Mouse (Mus musculus): ENCODE measurements around the gene Gm11985.

Gm11985 gene

GRCm38 (mm10) chr11:7160146-7160545 is 28.2 kb downstream of the Gm11985 start:
- intact Hi-C loops (cut with DNase I) = loop anchor here (10.0 kb wide), 1 partner anchor 505 kb away; the partner anchor contains the start of gene Ramp3

GRCm38 (mm10) chr11:7158196-7158595 is 30.2 kb downstream of the Gm11985 start:
- intact Hi-C loops (cut with DNase I) = no loop called here

- intact Hi-C loops (cut with DNase I) = no loop called here
Observed at GRCm38 (mm10) chr11:7156427-7156826, 31.9 kb downstream of the Gm11985 start.

- intact Hi-C loops (cut with DNase I) = no loop called here
Observed at GRCm38 (mm10) chr11:7153081-7153480, 35.3 kb downstream of the Gm11985 start.

DNA sequence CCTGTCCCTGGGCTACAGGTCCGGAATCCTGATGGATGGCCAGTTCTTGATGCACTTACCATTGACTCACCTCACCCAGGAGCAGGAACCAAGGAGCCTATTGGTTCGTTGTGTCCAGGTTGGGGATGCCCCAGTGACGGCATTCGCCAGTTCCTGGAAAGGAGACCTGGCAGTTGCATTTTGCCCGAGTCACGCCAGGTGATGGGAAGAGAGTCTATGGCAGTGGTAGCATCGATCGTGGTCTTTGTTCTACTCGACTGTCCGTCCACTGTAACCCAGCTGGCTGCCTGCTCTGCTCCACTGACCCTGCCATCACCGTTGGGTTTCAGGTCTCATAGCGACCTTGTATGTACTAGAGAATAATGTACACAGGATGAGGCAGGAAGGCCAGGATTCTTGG is 36.0 kb downstream of the Gm11985 start:
- intact Hi-C loops (cut with DNase I) = no loop called here

DNA sequence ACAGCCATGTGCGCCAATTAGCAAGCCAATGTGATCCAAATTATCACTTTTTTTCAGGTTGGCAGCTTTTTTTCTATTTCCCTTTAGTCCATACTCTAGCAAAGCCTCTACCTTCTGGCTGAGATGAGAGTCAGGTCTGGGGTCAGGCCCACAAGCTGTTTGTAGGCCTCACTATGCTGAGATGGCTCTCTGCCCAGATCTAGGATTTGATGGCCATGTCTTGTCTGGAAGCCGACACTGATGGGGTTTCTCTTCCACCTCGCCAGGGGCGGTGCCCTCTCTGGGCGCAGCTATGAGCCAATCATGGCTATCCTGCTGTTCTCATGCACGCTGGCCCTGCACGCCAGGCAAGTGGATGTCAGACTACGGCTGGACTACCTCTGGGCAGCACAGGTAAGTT is 37.9 kb downstream of the Gm11985 start:
- intact Hi-C loops (cut with DNase I) = no loop called here

- intact Hi-C loops (cut with DNase I) = loop anchor here (10.0 kb wide), 1 partner anchor 265 kb away; no protein-coding TSS in a partner anchor
Observed at GRCm38 (mm10) chr11:7149471-7149870, 38.9 kb downstream of the Gm11985 start.

GRCm38 (mm10) chr11:7147945-7148344 is 40.4 kb downstream of the Gm11985 start:
- intact Hi-C loops (cut with DNase I) = loop anchor here (10.0 kb wide), 1 partner anchor 263 kb away; no protein-coding TSS in a partner anchor

DNA sequence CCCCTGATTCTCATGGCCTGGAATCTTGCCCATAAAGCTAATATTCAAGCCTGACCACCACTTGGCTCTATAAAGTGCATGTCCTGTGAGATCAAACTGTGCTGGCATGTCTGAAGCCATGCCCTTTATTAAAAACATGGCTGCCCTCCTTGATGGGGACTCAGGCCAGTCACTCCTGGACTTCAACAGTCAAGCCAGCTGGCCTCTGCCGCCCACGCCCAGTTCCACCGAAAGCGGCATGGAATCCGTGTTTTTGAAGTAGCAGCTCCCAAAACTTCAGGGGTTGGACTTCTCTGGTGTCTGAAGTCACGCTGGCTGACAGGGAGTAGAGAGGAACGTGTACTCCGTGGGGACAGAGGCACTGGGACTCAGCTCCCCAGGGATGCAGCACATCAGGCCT is 40.8 kb downstream of the Gm11985 start:
- intact Hi-C loops (cut with DNase I) = loop anchor here (10.0 kb wide), 1 partner anchor 263 kb away; no protein-coding TSS in a partner anchor

GRCm38 (mm10) chr11:7145221-7145620 is 43.1 kb downstream of the Gm11985 start:
- intact Hi-C loops (cut with DNase I) = loop anchor here (10.0 kb wide), 1 partner anchor 260 kb away; no protein-coding TSS in a partner anchor

DNA sequence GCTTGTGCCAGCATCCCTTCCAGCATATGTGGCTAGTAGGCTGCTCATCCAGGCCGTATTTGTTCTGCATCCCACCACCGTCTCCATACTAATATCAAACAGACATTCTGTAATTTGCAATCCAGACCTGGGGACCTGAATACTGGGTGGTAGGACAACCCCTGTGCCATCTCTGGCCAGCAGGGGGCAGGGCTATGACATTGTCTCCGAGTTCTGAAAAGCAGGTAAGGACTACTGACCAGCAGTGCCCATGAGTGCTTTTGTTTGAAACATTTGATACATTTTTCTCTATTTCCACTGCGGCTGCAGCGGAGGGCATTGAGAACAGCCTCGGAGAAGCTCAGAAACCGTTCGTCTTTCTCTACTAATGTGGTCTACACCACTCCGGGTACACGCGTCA is 44.0 kb downstream of the Gm11985 start:
- intact Hi-C loops (cut with DNase I) = loop anchor here (10.0 kb wide), 1 partner anchor 260 kb away; no protein-coding TSS in a partner anchor

- intact Hi-C loops (cut with DNase I) = loop anchor here (10.0 kb wide), 1 partner anchor 258 kb away; no protein-coding TSS in a partner anchor
Observed at GRCm38 (mm10) chr11:7142725-7143124, 45.6 kb downstream of the Gm11985 start.

DNA sequence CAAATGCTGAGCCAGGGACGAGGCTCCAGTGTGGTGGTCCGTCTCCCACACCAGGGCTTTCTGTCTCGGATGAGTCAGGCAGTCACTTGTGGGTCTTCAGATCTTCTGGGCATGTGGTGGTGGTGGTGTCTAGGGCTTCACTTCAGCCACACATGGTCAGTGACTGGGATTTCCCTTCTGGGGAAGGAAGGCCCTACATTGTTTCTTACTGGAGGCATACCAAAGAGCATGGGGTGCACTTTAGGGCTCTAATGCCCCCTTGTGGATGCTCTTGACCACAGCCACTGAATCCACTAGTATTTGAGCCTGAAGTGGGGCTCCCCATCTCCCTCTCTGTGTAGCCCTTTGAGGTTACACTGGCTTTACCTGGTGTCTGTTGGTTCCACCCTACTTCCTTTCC is 47.9 kb downstream of the Gm11985 start:
- intact Hi-C loops (cut with DNase I) = loop anchor here (10.0 kb wide), 1 partner anchor 256 kb away; no protein-coding TSS in a partner anchor

DNA sequence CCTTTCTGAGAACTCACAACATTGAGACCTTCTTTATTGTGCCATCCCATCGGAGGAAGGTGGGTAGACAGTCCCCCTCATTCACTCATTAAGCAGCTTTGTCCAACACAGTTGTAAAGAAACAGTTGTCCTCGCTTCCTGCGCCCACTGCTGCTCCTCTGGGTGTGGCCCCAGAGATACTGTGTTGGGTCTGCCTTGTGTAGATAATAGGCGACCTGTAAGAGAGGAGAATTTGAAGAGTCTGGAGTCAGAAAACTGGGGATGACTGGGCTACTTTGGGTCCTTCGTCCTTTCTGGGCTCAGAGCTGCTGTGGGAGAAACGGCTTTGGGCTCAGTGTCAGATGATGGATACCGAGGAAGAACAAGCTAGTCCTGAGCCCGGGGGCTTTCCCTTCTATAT is 50.0 kb downstream of the Gm11985 start:
- intact Hi-C loops (cut with DNase I) = no loop called here

DNA sequence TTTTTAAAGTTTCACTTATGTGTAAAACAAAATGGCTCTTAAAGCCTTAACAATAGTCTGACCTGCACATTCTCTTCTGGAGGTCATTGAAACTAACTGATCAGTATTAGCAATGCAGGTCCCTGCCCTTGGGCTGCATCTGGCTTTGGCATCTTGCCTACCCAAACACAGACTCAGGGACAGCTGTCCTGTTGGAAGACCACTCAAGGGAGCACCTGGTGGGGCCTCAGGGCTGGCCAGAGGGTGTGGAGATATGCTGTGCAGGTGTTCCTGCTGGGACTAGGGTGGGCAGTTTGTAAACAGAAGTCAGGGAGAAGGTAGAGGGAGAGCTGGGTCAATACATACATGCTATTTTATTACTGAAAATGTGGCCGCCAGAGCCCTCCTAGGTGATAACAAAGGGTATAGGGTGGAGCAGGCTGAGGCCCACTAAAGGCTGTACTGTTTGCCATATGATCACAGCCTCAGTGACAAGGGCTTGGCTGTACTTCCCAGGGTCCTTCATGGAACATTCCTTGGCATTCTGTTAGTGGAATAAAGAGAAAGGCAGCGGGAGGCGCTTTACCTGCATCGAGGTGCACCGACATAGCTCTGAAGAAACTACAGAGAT is 52.0 kb downstream of the Gm11985 start:
- intact Hi-C loops (cut with DNase I) = no loop called here

DNA sequence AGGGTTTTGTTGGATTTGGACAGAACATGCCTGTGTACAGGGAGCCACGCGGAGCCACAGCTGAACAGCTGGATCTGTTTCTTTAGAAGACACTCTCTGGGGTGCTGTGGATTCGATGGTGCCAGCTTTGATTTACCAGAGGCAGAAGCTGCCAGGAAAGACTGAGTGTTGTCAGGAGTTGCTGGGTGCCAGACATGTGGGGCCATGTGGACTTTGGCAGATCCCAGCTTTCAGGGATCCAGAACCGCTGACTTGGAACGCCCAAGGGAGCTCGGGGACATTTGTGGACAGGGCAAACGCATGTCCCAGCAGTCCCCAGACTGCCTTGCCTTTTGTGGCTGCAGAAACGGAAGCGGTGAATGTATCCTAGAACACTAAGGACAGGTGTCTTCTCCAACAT is 52.6 kb downstream of the Gm11985 start:
- intact Hi-C loops (cut with DNase I) = no loop called here

DNA sequence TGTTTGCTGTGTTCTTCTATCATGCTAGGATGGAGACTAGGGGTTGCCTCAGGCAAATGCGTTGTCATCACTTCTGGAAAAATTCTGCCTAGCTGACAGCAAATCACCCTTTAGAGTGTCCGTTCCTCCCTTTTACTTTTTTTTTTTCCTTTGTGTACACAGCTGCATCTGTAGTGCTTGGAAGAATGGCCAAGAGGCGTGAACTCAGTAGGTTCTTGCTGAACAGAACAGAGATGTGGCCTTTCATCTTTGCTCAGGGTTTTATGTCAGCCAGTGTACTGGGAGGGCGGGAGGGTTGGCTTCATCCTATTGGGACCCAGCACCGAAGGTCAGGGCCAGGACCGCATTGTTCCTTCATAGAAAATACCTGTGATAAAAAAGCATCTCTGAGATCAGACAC is 53.1 kb downstream of the Gm11985 start:
- intact Hi-C loops (cut with DNase I) = no loop called here

GRCm38 (mm10) chr11:7134319-7134718 is 54.0 kb downstream of the Gm11985 start:
- intact Hi-C loops (cut with DNase I) = no loop called here

DNA sequence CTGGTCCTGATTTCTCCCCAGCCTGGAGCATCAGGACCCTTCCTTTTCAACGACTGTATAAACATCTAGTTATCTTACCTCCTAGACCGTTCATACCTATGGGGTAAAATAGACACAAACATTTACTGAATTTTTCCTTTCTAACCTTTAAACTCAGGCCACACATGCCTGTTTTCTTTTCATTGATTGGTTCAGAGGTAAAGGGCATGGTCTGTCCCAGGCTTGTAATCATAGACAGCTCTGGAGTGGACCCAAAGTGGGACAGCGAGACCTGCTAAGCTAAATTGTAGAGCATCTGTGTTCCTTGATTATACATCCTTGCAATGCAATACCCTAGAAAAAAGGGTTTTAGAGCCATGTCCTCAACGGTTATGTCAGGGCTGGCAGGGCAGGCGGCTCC is 54.6 kb downstream of the Gm11985 start:
- intact Hi-C loops (cut with DNase I) = no loop called here
